Mouse (Mus musculus) ovary, adult 10 weeks (tissue): ENCODE results near the gene Med27. TPM values are rescaled to one million over a fixed set of nuclear protein-coding genes. Genes with fewer than 3 reads are reported as not detected.

ENCODE experiments used
- polyA plus RNA-seq: library from polyadenylated mRNA; stranded (reverse); fragments of 350-450 nt; fragmentation: Illumina TruSeq; extraction: RNeasy Lipid Tissue Mini Kit (QIAGEN cat#74804); gene quantifications from one replicate; pipeline ENCODE4 v1.2.3, GENCODE M21; 2014

The Med27 gene
- polyA plus RNA-seq = 3.5 TPM

DNA sequence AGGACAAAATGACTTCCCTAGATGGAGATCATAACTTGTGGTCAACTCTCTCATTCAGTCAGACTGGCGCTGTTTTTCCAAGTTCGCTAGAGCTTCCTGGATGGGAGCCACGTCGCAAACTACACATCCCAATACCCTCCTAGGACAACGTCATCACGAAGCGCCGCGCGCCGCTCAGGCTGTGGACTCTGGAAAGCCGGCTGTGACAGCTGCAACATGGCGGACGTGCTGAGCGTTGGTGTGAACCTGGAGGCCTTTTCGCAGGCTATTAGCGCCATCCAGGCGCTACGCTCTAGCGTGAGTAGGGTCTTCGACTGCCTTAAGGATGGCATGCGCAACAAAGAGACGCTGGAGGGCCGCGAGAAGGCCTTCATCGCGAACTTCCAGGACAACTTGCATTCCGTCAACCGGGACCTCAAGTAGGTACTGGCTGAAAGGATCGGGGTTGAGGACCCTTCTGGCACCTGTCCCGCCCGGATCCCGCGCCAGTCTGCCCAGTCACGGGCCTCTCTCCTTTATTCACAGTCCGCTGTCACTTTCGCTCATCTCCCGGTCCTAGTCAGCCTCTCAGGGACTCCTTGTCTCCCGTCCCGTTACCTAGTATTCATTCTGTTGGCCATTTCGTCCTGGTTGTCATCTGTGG, at the start of gene Med27:
Gene Med27, plus strand, starts transcription at position 191 of the 643 bp plus-strand sequence.

Other genes with a start within 250 kb of the Med27 start
- gene Setx, start 222.6 kb upstream of the Med27 start, polyA plus RNA-seq = 90.8 TPM
- not detected for gene Ntng2, start 93.8 kb upstream of the Med27 start, polyA plus RNA-seq